Mouse (Mus musculus): ENCODE results near the gene Lman1l. TPM values are rescaled to one million over a fixed set of nuclear protein-coding genes. Genes with fewer than 3 reads are reported as not detected.

Gene Lman1l
- polyA plus RNA-seq, 1 experiment, result not detected

- H3K4me1 ChIP-seq (ENCODE audit: control insufficient read depth, insufficient read depth, insufficient read length, low read length), result peaks cover 54% of the 10 kb centered on the region
- peak overlapping the region; percentile 38 for H3K27ac ChIP-seq (replicated peaks; ENCODE audit: low read depth, low read length)
- peak overlapping the region; percentile 13; the same call in 1 of the 2 replicates for H3K4me3 ChIP-seq (ENCODE audit: insufficient read depth, low read depth, low read length)
Observed at GRCm38 (mm10) chr9:57639661-57640328, 19.2 kb upstream of the Lman1l start.

GRCm38 (mm10) chr9:57638651-57639459, 18.3 kb upstream of the Lman1l start:
- no peak overlapping the region for H3K4me3 ChIP-seq (ENCODE audit: insufficient read depth, low read depth, low read length)

GRCm38 (mm10) chr9:57637741-57638322, 17.3 kb upstream of the Lman1l start:
- Histone ChIP-seq H3K4me1 (ENCODE audit: control insufficient read depth, insufficient read depth, insufficient read length, low read length) (peaks cover 46% of the 10 kb centered on the region), H3K4me3 (ENCODE audit: insufficient read depth, low read depth, low read length) (no peak overlapping the region), H3K27ac (replicated peaks; ENCODE audit: low read depth, low read length) (peak overlapping the region; percentile 72)

More at GRCm38 (mm10) chr9:57638651-57639459, 18.3 kb upstream of the Lman1l start:
- peak overlapping the region; percentile 72 for H3K27ac ChIP-seq (replicated peaks; ENCODE audit: low read depth, low read length)
- peaks cover 54% of the 10 kb centered on the region for H3K4me1 ChIP-seq (ENCODE audit: control insufficient read depth, insufficient read depth, insufficient read length, low read length)

- peaks cover 46% of the 10 kb centered on the region for H3K4me1 ChIP-seq (ENCODE audit: control insufficient read depth, insufficient read depth, insufficient read length, low read length)
- H3K4me3 ChIP-seq (ENCODE audit: insufficient read depth, low read depth, low read length), result no peak overlapping the region
- peak overlapping the region; percentile 49; the same call in 1 of the 2 replicates for H3K27ac ChIP-seq (replicated peaks; ENCODE audit: low read depth, low read length)
Observed at GRCm38 (mm10) chr9:57637272-57637671, 16.7 kb upstream of the Lman1l start.

- Histone ChIP-seq H3K27ac (replicated peaks; ENCODE audit: low read depth, low read length) (no peak overlapping the region), H3K4me1 (ENCODE audit: control insufficient read depth, insufficient read depth, insufficient read length, low read length) (peaks cover 16% of the 10 kb centered on the region), H3K4me3 (ENCODE audit: insufficient read depth, low read depth, low read length) (no peak overlapping the region)
Observed at GRCm38 (mm10) chr9:57633481-57634024, 13.0 kb upstream of the Lman1l start.

GRCm38 (mm10) chr9:57629118-57629874, 8.7 kb upstream of the Lman1l start:
- Histone ChIP-seq H3K27ac (replicated peaks; ENCODE audit: low read depth, low read length) (no peak overlapping the region), H3K4me3 (ENCODE audit: insufficient read depth, low read depth, low read length) (no peak overlapping the region), H3K4me1 (ENCODE audit: control insufficient read depth, insufficient read depth, insufficient read length, low read length) (no peaks in the 10 kb centered on the region)

GRCm38 (mm10) chr9:57628717-57629116, 8.1 kb upstream of the Lman1l start:
- Histone ChIP-seq H3K27ac (replicated peaks; ENCODE audit: low read depth, low read length) (no peak overlapping the region), H3K4me1 (ENCODE audit: control insufficient read depth, insufficient read depth, insufficient read length, low read length) (no peaks in the 10 kb centered on the region)

GRCm38 (mm10) chr9:57627892-57628291, 7.3 kb upstream of the Lman1l start:
- H3K27ac ChIP-seq (replicated peaks; ENCODE audit: low read depth, low read length), result no peak overlapping the region
- no peaks in the 10 kb centered on the region for H3K4me1 ChIP-seq (ENCODE audit: control insufficient read depth, insufficient read depth, insufficient read length, low read length)
- H3K4me3 ChIP-seq (ENCODE audit: insufficient read depth, low read depth, low read length), result no peak overlapping the region

More at GRCm38 (mm10) chr9:57628717-57629116, 8.1 kb upstream of the Lman1l start:
- H3K4me3 ChIP-seq (ENCODE audit: insufficient read depth, low read depth, low read length), result no peak overlapping the region

GRCm38 (mm10) chr9:57627191-57627590, 6.6 kb upstream of the Lman1l start:
- Histone ChIP-seq H3K4me3 (ENCODE audit: insufficient read depth, low read depth, low read length) (no peak overlapping the region), H3K4me1 (ENCODE audit: control insufficient read depth, insufficient read depth, insufficient read length, low read length) (no peaks in the 10 kb centered on the region), H3K27ac (replicated peaks; ENCODE audit: low read depth, low read length) (no peak overlapping the region)

GRCm38 (mm10) chr9:57625674-57626500, 5.3 kb upstream of the Lman1l start:
- Histone ChIP-seq H3K4me1 (ENCODE audit: control insufficient read depth, insufficient read depth, insufficient read length, low read length) (no peaks in the 10 kb centered on the region), H3K27ac (replicated peaks; ENCODE audit: low read depth, low read length) (no peak overlapping the region), H3K4me3 (ENCODE audit: insufficient read depth, low read depth, low read length) (no peak overlapping the region)

- Histone ChIP-seq H3K4me3 (ENCODE audit: insufficient read depth, low read depth, low read length) (no peak overlapping the region), H3K27ac (replicated peaks; ENCODE audit: low read depth, low read length) (no peak overlapping the region), H3K4me1 (ENCODE audit: control insufficient read depth, insufficient read depth, insufficient read length, low read length) (no peaks in the 10 kb centered on the region)
Observed at GRCm38 (mm10) chr9:57624295-57624694, 3.7 kb upstream of the Lman1l start.

- Histone ChIP-seq H3K27ac (replicated peaks; ENCODE audit: low read depth, low read length) (no peak overlapping the region), H3K4me3 (ENCODE audit: insufficient read depth, low read depth, low read length) (no peak overlapping the region), H3K4me1 (ENCODE audit: control insufficient read depth, insufficient read depth, insufficient read length, low read length) (no peaks in the 10 kb centered on the region)
Observed at GRCm38 (mm10) chr9:57618854-57619253, 1.7 kb downstream of the Lman1l start.

- no peak overlapping the region for H3K27ac ChIP-seq (replicated peaks; ENCODE audit: low read depth, low read length)
- no peaks in the 10 kb centered on the region for H3K4me1 ChIP-seq (ENCODE audit: control insufficient read depth, insufficient read depth, insufficient read length, low read length)
- H3K4me3 ChIP-seq (ENCODE audit: insufficient read depth, low read depth, low read length), result no peak overlapping the region
Observed at GRCm38 (mm10) chr9:57617556-57618169, 2.9 kb downstream of the Lman1l start.

GRCm38 (mm10) chr9:57614786-57615185, 5.8 kb downstream of the Lman1l start:
- H3K4me1 ChIP-seq (ENCODE audit: control insufficient read depth, insufficient read depth, insufficient read length, low read length), result no peaks in the 10 kb centered on the region
- no peak overlapping the region for H3K4me3 ChIP-seq (ENCODE audit: insufficient read depth, low read depth, low read length)
- no peak overlapping the region for H3K27ac ChIP-seq (replicated peaks; ENCODE audit: low read depth, low read length)
